Mouse (Mus musculus): ENCODE measurements at regions not wholly inside any gene's neighbourhood (a gene's known extent, or its start where the extent isn't known, plus 50 kb on each side); places are given as distances from the start of the nearest gene placed in this dataset.
A peak's percentile ranks its signal among the peaks of the same experiment; 100 is the strongest.

GRCm38 (mm10) chr14:99431697-99432096 lies 133.2 kb downstream of the Klf5 start:
- no peak for DNase-seq

GRCm38 (mm10) chr14:99434645-99435044 lies 136.2 kb downstream of the Klf5 start:
- DNase-seq, result no peak

GRCm38 (mm10) chr14:99435512-99435911 lies 137.0 kb downstream of the Klf5 start:
- no peak for DNase-seq

GRCm38 (mm10) chr14:99436051-99436450 lies 137.6 kb downstream of the Klf5 start:
- DNase-seq, result no peak

- no peak for DNase-seq
These were observed 150.6 kb downstream of the Klf5 start for GRCm38 (mm10) chr14:99449112-99449511.

- DNase-seq, result no peak
These were observed 151.4 kb downstream of the Klf5 start for GRCm38 (mm10) chr14:99449870-99450269.

DNA sequence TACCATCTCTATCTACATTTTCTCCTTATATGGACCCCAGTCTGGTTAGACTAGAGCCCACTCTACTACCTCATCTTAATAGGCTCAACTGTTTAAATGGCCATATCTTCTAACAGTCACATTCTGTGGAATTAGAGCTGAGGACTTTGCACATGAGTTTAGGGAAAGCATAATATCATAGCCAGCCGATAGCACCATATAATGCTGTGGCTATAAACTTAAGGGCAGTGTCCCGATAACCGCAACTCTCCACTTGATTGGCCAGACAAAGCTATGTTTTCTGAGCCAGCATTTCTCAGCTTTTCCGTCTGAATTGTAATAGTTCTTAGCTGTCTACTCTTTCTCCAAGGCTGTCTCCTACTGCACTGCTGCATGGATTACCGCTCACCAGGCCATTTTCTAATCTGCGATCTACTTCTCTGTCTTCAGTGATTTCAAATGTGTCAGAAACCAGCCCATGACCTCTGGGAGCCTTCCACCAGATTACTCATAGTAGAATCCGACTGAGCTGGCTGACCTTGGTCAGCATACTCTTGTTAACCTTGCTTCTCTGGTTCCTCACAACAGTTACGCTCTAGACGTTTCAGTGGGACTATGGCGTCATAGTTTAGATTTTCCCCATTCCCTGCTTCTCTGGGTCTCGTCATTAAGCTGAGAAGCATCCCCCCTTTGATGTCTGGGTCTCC lies 152.8 kb downstream of the Klf5 start:
- peak; percentile 68 for DNase-seq

- no peak for DNase-seq
These were observed 155.4 kb downstream of the Klf5 start for GRCm38 (mm10) chr14:99453916-99454315.

- DNase-seq, result no peak
These were observed 158.1 kb downstream of the Klf5 start for GRCm38 (mm10) chr14:99456555-99456954.

- DNase-seq, result no peak
These were observed 159.1 kb downstream of the Klf5 start for GRCm38 (mm10) chr14:99457573-99457972.

DNA sequence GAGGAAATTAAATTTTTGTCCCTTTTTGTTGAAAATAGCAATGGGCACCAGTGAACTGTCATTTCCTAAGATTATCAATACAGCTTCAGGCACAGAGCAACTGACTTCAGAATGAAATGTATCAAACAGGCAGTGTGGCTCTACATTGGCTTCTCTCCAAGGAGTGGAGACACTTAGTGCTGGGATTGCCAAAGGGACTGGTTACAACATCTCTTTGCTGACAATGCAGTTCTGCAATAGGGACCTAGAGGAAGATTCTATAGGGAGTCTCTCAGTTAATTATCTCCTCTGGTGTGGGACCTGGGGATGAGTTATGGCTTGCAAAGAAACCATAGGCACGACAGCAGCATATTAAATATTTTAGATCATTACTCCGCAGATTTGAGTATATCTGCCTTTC lies 173.6 kb downstream of the Klf5 start:
- peak; percentile 50 for DNase-seq

DNA sequence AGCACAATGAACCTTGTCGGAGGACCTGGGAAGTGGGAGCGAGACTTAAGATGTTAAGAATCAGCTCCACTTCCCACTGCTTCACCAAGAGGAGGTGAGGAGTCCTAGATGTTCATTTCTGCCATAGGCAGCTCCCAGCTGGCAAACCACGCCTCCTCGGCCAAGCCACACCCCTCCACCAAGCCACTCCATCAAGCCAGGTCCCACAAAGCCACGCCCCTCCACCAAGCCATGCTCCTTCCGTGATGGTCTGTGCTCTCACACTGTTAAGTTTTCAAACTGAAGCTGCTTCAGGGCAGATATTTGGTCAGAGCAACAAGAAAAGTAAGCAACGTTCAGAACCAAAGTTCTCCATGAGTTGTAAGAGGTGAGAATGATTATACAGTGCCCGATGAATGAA lies 176.8 kb downstream of the Klf5 start:
- no peak for DNase-seq

- DNase-seq, result no peak
These were observed 182.0 kb downstream of the Klf5 start for GRCm38 (mm10) chr14:99480325-99481077.

GRCm38 (mm10) chr14:99487981-99488380 lies 189.5 kb downstream of the Klf5 start:
- DNase-seq, result no peak

GRCm38 (mm10) chr14:99493197-99493596 lies 194.7 kb downstream of the Klf5 start:
- no peak for DNase-seq

GRCm38 (mm10) chr14:99493659-99494058 lies 195.2 kb downstream of the Klf5 start:
- no peak for DNase-seq

DNA sequence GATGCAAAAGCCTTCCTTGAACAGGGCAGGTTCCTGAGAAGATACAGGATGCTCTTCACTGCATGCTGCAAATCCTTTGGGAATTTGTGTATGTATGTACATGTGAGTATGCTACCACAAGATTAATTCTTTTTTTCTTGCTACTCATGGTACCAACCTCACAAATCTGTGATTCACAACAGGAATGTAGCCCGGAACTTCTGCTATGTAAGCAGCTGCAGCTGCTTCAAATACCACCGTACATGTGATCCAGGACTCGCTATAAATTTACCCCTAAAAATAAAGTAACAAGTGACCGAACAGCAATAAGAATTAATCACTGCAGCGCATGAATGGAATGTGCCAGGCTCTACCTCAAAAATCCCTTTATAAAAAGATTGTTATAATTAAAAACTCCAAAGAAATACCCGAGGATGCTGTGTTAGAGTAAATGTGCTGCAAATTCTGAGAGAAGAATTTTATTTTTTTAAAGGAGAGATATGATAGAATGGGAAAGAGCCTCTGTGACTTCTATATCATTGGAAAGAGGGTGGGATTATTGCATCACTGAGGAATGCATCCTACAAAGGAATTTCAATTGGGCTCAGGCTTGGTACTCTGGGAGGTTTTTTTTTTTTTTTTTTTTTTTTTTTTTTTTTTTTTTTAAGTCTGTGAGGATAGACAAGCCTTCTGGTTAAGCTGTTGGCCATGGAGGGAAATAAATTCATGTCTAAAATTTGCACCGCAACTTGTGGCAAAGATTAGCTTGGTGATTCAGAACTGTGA lies 201.2 kb downstream of the Klf5 start:
- DNase-seq, result no peak

DNA sequence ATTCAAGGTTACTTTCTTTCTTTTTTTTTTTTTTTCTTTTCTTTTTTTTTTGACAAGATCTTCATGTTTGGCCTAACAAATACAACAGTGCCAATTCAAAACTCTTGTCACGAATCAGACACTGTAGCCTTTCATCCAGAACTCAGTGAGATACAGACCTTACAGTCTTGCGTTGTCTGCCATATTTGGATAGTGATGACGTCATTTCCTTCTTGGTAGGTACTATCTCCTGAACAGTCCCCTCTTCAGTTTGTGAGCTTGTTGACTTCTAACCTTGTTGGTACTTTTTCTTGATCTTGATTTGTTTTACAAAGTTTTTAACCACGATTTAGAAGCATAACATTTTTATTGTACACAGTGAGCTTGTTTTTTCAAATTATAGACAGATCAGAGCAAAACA lies 206.4 kb downstream of the Klf5 start:
- DNase-seq, result no peak

DNA sequence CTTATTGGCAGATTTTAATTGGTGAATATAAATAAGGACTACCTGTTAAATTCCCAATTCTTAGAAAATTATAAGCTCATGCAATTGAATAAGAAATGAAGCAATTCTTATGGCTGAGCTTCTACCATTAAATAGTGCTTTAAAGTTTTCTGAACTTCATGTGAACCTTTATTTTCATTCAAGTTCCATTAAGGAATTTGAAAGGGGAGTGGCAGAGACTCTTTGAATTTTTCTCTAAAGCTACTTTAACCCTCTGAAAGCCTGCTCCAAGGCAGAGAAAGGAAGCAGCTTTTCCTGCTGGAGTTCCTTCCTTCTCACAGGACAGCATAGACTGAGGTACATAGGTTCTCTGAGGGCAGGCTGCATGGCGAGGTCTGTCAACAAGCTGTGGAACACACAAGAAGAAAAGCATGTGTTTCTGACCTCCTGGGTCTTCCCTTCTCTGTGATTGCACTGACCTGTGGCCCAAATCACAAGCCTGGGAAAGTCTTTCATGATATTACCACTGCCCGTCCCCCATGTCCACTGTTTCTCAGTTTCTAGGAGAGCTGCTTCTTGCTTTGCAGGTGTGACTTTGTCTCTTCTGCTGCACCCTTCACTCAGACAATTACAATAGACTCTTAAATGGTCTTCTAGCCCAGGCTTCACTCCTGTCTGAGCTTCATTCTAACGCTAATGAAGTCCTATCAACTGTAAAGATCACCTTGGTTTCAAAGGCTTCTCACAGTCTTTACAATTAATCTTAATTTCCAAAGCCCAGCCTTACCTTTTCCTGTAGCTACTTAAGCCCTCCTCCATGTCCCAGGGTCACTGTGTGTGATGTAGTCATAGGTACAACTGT lies 211.4 kb downstream of the Klf5 start:
- no peak for DNase-seq

DNA sequence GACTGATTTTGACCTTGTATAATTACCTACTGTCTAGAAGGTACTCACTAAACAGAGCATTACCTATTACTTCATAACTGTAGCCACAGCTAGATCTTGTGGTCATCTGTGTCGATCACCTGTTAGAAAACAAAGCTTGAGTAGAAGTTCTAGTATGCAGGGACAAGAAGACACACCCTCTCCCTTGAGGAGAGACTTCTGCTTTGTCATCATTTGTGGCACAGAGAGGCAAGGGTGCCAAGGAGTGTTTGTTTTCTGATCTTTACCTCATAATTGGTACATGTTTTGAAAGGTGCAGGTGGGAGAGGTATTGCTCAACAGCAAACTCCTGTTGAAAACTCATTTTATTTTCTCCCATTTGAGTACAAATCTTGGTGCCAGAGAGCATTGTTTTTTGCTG lies 217.0 kb downstream of the Klf5 start:
- DNase-seq, result no peak

GRCm38 (mm10) chr14:99516703-99517102 lies 218.2 kb downstream of the Klf5 start:
- no peak for DNase-seq

- no peak for DNase-seq
These were observed 221.9 kb downstream of the Klf5 start for GRCm38 (mm10) chr14:99520343-99520742.

Measured in adrenal gland, postnatal 14 days (tissue).